Mouse (Mus musculus): Measurements from ENCODE around the gene Efna2.

The Efna2 gene

GRCm38 (mm10) chr10:80169651-80170050 is 9.6 kb upstream of the Efna2 start:
- DNase-seq = no peak

- DNase-seq = no peak
Observed at GRCm38 (mm10) chr10:80170052-80170451, 9.2 kb upstream of the Efna2 start.

GRCm38 (mm10) chr10:80170601-80171021 is 8.7 kb upstream of the Efna2 start:
- DNase-seq = peak; percentile 67

- peak; percentile 56 for DNase-seq
Observed at GRCm38 (mm10) chr10:80171252-80171651, 8.0 kb upstream of the Efna2 start.

GRCm38 (mm10) chr10:80171760-80172526 is 7.3 kb upstream of the Efna2 start:
- DNase-seq = peak; percentile 69

GRCm38 (mm10) chr10:80172527-80173292 is 6.6 kb upstream of the Efna2 start, which contains the start of gene 1600002K03Rik:
Gene 1600002K03Rik (plus strand): TSS chr10:80172944.
- peak; percentile 91 for DNase-seq

- DNase-seq = peak; percentile 62
Observed at GRCm38 (mm10) chr10:80173358-80173757, 5.9 kb upstream of the Efna2 start.

- DNase-seq = peak; percentile 69
Observed at GRCm38 (mm10) chr10:80173955-80174640, 5.2 kb upstream of the Efna2 start.

GRCm38 (mm10) chr10:80174705-80175104 is 4.6 kb upstream of the Efna2 start:
- DNase-seq = peak; percentile 67

GRCm38 (mm10) chr10:80175536-80176269 is 3.6 kb upstream of the Efna2 start:
- peak; percentile 63 for DNase-seq

- DNase-seq = no peak
Observed at GRCm38 (mm10) chr10:80176270-80176834, 2.9 kb upstream of the Efna2 start.

- DNase-seq = peak; percentile 55
Observed at GRCm38 (mm10) chr10:80177441-80178279, 1.6 kb upstream of the Efna2 start.

GRCm38 (mm10) chr10:80180288-80180687 is 1.0 kb downstream of the Efna2 start:
- peak; percentile 52 for DNase-seq

- DNase-seq = peak; percentile 36
Observed at GRCm38 (mm10) chr10:80180823-80181222, 1.5 kb downstream of the Efna2 start.

GRCm38 (mm10) chr10:80182547-80182946 is 3.3 kb downstream of the Efna2 start:
- DNase-seq = peak; percentile 31

- DNase-seq = no peak
Observed at GRCm38 (mm10) chr10:80186649-80187048, 7.4 kb downstream of the Efna2 start.

GRCm38 (mm10) chr10:80187739-80188138 is 8.5 kb downstream of the Efna2 start:
- no peak for DNase-seq

GRCm38 (mm10) chr10:80188453-80189024 is 9.3 kb downstream of the Efna2 start:
- peak; percentile 41 for DNase-seq

GRCm38 (mm10) chr10:80189999-80190398 is 10.7 kb downstream of the Efna2 start:
- DNase-seq = peak; percentile 21

GRCm38 (mm10) chr10:80190491-80191051 is 11.3 kb downstream of the Efna2 start:
- DNase-seq = peak; percentile 44

GRCm38 (mm10) chr10:80193976-80194375 is 14.7 kb downstream of the Efna2 start:
- DNase-seq = peak; percentile 5
